Mouse (Mus musculus): ENCODE results near the gene Trmt112.

Trmt112 gene

GRCm38 (mm10) chr19:6910306-6910705, 808 bp downstream of the Trmt112 start:
- DNase-seq = peak; percentile 79

- DNase-seq = peak; percentile 60
Measured at GRCm38 (mm10) chr19:6911101-6912074, 1.9 kb downstream of the Trmt112 start.

- peak; percentile 45 for DNase-seq
Measured at GRCm38 (mm10) chr19:6912205-6912970, 2.9 kb downstream of the Trmt112 start.

- peak; percentile 16 for DNase-seq
Measured at GRCm38 (mm10) chr19:6913036-6913435, 3.5 kb downstream of the Trmt112 start.

- peak; percentile 45 for DNase-seq
Measured at GRCm38 (mm10) chr19:6913991-6914390, 4.5 kb downstream of the Trmt112 start.

GRCm38 (mm10) chr19:6914540-6914939, 5.0 kb downstream of the Trmt112 start:
- DNase-seq = peak; percentile 27

GRCm38 (mm10) chr19:6915276-6915675, 5.8 kb downstream of the Trmt112 start:
- peak; percentile 9 for DNase-seq

GRCm38 (mm10) chr19:6916496-6916895, 7.0 kb downstream of the Trmt112 start:
- peak; percentile 26 for DNase-seq

GRCm38 (mm10) chr19:6918321-6918720, 8.8 kb downstream of the Trmt112 start:
- peak; percentile 28 for DNase-seq

GRCm38 (mm10) chr19:6919431-6919830, 9.9 kb downstream of the Trmt112 start:
- peak; percentile 50 for DNase-seq

GRCm38 (mm10) chr19:6919876-6920740, 10.6 kb downstream of the Trmt112 start:
- peak; percentile 82 for DNase-seq

- DNase-seq = peak; percentile 87
Measured at GRCm38 (mm10) chr19:6920741-6921636, 11.5 kb downstream of the Trmt112 start.

GRCm38 (mm10) chr19:6921647-6922567, 12.4 kb downstream of the Trmt112 start, which contains the start of gene Esrra:
Esrra (minus strand) TSS chr19:6921813.
- peak; percentile 100 for DNase-seq

GRCm38 (mm10) chr19:6922901-6923735, 13.6 kb downstream of the Trmt112 start:
- peak; percentile 47 for DNase-seq

GRCm38 (mm10) chr19:6924461-6925306, 15.2 kb downstream of the Trmt112 start:
- peak; percentile 84 for DNase-seq

- peak; percentile 69 for DNase-seq
Measured at GRCm38 (mm10) chr19:6925307-6925573, 15.7 kb downstream of the Trmt112 start, which contains the start of gene Catsperz. Catsperz (minus strand) TSS chr19:6925380.

- DNase-seq = peak; percentile 56
Measured at GRCm38 (mm10) chr19:6925611-6926329, 16.3 kb downstream of the Trmt112 start.
